Comparison of ENCODE assay signal across 8 mouse cellular contexts in genomic region chr13:23561883-23562659, GRCm38 (mm10). TPM values are rescaled to one million over a fixed set of nuclear protein-coding genes. Genes with fewer than 3 reads are reported as not detected.
A peak's percentile ranks its signal among the peaks of the same experiment; 100 is the strongest.
DNase-seq lines count a peak whose midpoint lies in the region; ATAC-seq lines count a peak whose summit lies in the region.
"Not testable (repeated sequence)": the region's sequence is repeated elsewhere in the genome, so short reads cannot be mapped to it uniquely, and the experiment has no call there.

Hist1h3e (minus strand) TSS chr13:23562369.

- peak; percentile 91 for ATAC-seq in erythroblast, adult 5-6 weeks (replicated peaks; ENCODE audit: low FRiP score, poor library complexity, severe bottlenecking)
- peak; percentile 97 for ATAC-seq in kidney, embryonic 15.5 days (replicated peaks; ENCODE audit: low FRiP score)
- ATAC-seq in monocyte, adult 5-6 weeks (replicated peaks; ENCODE audit: insufficient number of reproducible peaks, low FRiP score, low TSS enrichment, poor library complexity, severe bottlenecking), result peak; percentile 98

- H3K36me3 ChIP-seq in heart, embryonic 10.5 days; kidney, embryonic 15.5 days: not testable (repeated sequence)

- H3K4me3 ChIP-seq in heart, embryonic 10.5 days, result peak within 1 kb of the TSS; percentile 55
- peak within 1 kb of the TSS; percentile 48 for H3K4me3 ChIP-seq in kidney, embryonic 15.5 days (replicated peaks)

- WGBS in heart, embryonic 10.5 days, result under 1% methylated on average over 64 of the region's 67 CpGs
- WGBS in kidney, embryonic 15.5 days, result under 1% methylated on average over 57 of the region's 67 CpGs

- peak within 1 kb of the TSS; percentile 95 for H3K27ac ChIP-seq in heart, embryonic 10.5 days
- peak within 1 kb of the TSS; percentile 99 for H3K27ac ChIP-seq in kidney, embryonic 15.5 days

- H3K4me1 ChIP-seq in heart, embryonic 10.5 days; kidney, embryonic 15.5 days: not testable (repeated sequence)

- DNase-seq in A20 (ENCODE audit: low read depth, low spot score) (peak; percentile 98), liver (peak; percentile 93)
- DNase-seq in brain, adult 2 months (ENCODE audit: low read depth, low spot score), result peak; percentile 99
- DNase-seq in heart, embryonic 10.5 days (ENCODE audit: low spot score), result peak; percentile 98
- peak; percentile 94 to 98 for DNase-seq in spleen, postnatal 4 days (ENCODE audit: low spot score in 2 of 2)

- not testable (repeated sequence) for H3K27me3 ChIP-seq in heart, embryonic 10.5 days (ENCODE audit: insufficient read depth, poor library complexity, severe bottlenecking); kidney, embryonic 15.5 days

- peak within 1 kb of the TSS; percentile 55 for H3K9ac ChIP-seq in kidney, embryonic 15.5 days

- H3K4me2 ChIP-seq in kidney, embryonic 15.5 days, result peak within 1 kb of the TSS; percentile 69

- not testable (repeated sequence) for H3K9me3 ChIP-seq in heart, embryonic 10.5 days; kidney, embryonic 15.5 days (replicated peaks)

RNA-seq across cellular contexts. Expression of gene Hist1h3e, which starts in this region (rescaled TPM):
- 37.3 and 49.5 TPM in 2 replicates for total RNA-seq in erythroblast, adult 5-6 weeks (2015; ENCODE audit: low replicate concordance)
- 84.7 and 92.0 TPM in 2 replicates for total RNA-seq in erythroblast, adult 5-6 weeks (2017; ENCODE audit: low replicate concordance)
- 3.0 and 3.5 TPM in 2 replicates for polyA plus RNA-seq in heart, embryonic 10.5 days (2016; fragmentation: Nextera tagmentation; extraction: Ambion mirVana)
- 6.5 and 6.7 TPM in 2 replicates for polyA plus RNA-seq in kidney, embryonic 15.5 days (2015; fragmentation: Nextera tagmentation; extraction: Ambion mirVana)
- 12.4 to 48.1 TPM (median 39.4 TPM) in 3 replicates for total RNA-seq in monocyte, adult 5-6 weeks (2017)

Comparison
In these comparisons a context has a peak if more than half of its experiments do, and no peak if none do; other contexts are left out.
1. Peak in every context shown above with its lines: DNase-seq, ATAC-seq, H3K4me3 ChIP-seq and H3K27ac ChIP-seq.